ENCODE assay signal across 17 mouse cellular contexts in the genomic region with DNA sequence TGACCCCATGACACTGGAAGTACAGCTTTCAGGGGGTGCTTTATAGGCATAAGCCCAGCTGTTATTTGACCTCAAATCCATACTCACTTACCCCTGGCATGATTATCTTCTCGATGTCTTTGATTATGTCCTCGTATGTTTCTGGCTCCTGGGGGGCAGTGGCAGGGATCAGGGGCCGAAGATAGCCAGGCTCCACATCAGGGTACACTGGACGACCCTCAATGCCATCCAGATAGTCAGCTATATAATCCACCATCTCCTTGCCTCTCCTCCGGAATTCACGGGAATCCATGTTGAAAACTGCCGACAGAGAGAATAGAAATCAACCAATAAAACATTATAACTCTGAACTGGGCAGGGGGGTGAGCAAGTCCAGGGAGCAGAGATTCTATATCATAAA. TPM values are rescaled to one million over a fixed set of nuclear protein-coding genes. Genes with fewer than 3 reads are reported as not detected.
DNase-seq lines count a peak whose midpoint lies in the region; ATAC-seq and TF ChIP-seq lines count a peak whose summit lies in the region.
"Had no signal": no experiment of that assay in that cellular context is flagged by ENCODE, and none has a peak within 500 bp of the region (broad histone marks: within the 10 kb centered on the region; RNA-seq: fewer than 3 reads in every experiment).

No protein-coding gene starts in this region.

- peak; percentile 84 for DNase-seq in heart, adult 11 months
- DNase-seq in heart, postnatal 25 days (ENCODE audit: low spot score) = no peak
- no peak for DNase-seq in intestine, embryonic 14.5 days (ENCODE audit: low spot score)
- no peak for DNase-seq in limb, embryonic 14.5 days (ENCODE audit: low spot score)
- DNase-seq in neural tube, embryonic 10.5 days (ENCODE audit: extremely low spot score, low spot score) = no peak
- no peak for DNase-seq in layer of hippocampus, postnatal 25 days (ENCODE audit: extremely low spot score in 1 of 2, low spot score in 1 of 2)
- DNase-seq: adrenal gland, postnatal 14 days; cerebellum, postnatal 10 days; gastrocnemius, postnatal 14 days; spleen, adult 18-20 months had no signal

- H3K4me3 ChIP-seq in intestine, embryonic 14.5 days (ENCODE audit: low read depth, low read length) = no peak overlapping the region
- no peak overlapping the region for H3K4me3 ChIP-seq in intestine, postnatal 0 days (ENCODE audit: low read depth, low read length)
- no peak overlapping the region for H3K4me3 ChIP-seq in embryonic facial prominence, embryonic 12.5 days
- no peak overlapping the region for H3K4me3 ChIP-seq in limb, embryonic 14.5 days (replicated peaks; ENCODE audit: low read length)
- H3K4me3 ChIP-seq: liver, embryonic 15.5 days had no signal

- H3K36me3 ChIP-seq in intestine, embryonic 14.5 days (ENCODE audit: control insufficient read depth, insufficient read depth, low read length) = no peaks in the 10 kb centered on the region
- H3K36me3 ChIP-seq in intestine, postnatal 0 days (ENCODE audit: control insufficient read depth, insufficient read depth) = no peaks in the 10 kb centered on the region
- no peaks in the 10 kb centered on the region for H3K36me3 ChIP-seq in embryonic facial prominence, embryonic 12.5 days
- H3K36me3 ChIP-seq in limb, embryonic 14.5 days (ENCODE audit: control insufficient read depth, insufficient read depth, low read length) = no peaks in the 10 kb centered on the region
- H3K36me3 ChIP-seq: G1E; liver, embryonic 15.5 days had no signal

- peak overlapping the region; percentile 97 for H3K27ac ChIP-seq in intestine, embryonic 14.5 days (ENCODE audit: low read depth)
- H3K27ac ChIP-seq in intestine, postnatal 0 days (ENCODE audit: low read depth, low read length) = no peak overlapping the region
- peak overlapping the region; percentile 99 for H3K27ac ChIP-seq in embryonic facial prominence, embryonic 12.5 days
- H3K27ac ChIP-seq in limb, embryonic 14.5 days (replicated peaks; ENCODE audit: low read depth, low read length) = 0 out of 2 replicates have a peak overlapping the region, but pooled peaks have one; percentile 92
- H3K27ac ChIP-seq: hindbrain, embryonic 14.5 days; liver, embryonic 15.5 days had no signal

- intact Hi-C loops in heart, postnatal 25 days (cut with DNase I) = no loop called here

- no peak overlapping the region for H3K9ac ChIP-seq in intestine, embryonic 14.5 days (ENCODE audit: low read length)
- H3K9ac ChIP-seq in intestine, postnatal 0 days (ENCODE audit: low read depth, low read length) = no peak overlapping the region
- H3K9ac ChIP-seq in embryonic facial prominence, embryonic 12.5 days = no peak overlapping the region
- H3K9ac ChIP-seq in limb, embryonic 14.5 days (ENCODE audit: low read depth, low read length, severe bottlenecking) = no peak overlapping the region
- H3K9ac ChIP-seq: hindbrain, embryonic 14.5 days had no signal

- 66% methylated on average over 7 of the region's 7 CpGs for WGBS in intestine, embryonic 14.5 days
- WGBS in intestine, postnatal 0 days = 85% methylated on average over 7 of the region's 7 CpGs
- 60% methylated on average over 7 of the region's 7 CpGs for WGBS in embryonic facial prominence, embryonic 12.5 days
- WGBS in limb, embryonic 14.5 days = 69% methylated on average over 7 of the region's 7 CpGs

- no peaks in the 10 kb centered on the region for H3K27me3 ChIP-seq in intestine, embryonic 14.5 days (replicated peaks; ENCODE audit: control insufficient read depth, insufficient read depth, low read length)
- H3K27me3 ChIP-seq in intestine, postnatal 0 days (replicated peaks; ENCODE audit: control insufficient read depth, insufficient read depth, low read length) = no peaks in the 10 kb centered on the region
- no peaks in the 10 kb centered on the region for H3K27me3 ChIP-seq in embryonic facial prominence, embryonic 12.5 days
- no peaks in the 10 kb centered on the region for H3K27me3 ChIP-seq in limb, embryonic 14.5 days (ENCODE audit: control insufficient read depth, insufficient read depth, low read length)
- H3K27me3 ChIP-seq: liver, embryonic 15.5 days had no signal

- no peak for ATAC-seq in intestine, embryonic 14.5 days (replicated peaks; ENCODE audit: low FRiP score, low TSS enrichment, low read depth)
- no peak for ATAC-seq in intestine, postnatal 0 days
- ATAC-seq in embryonic facial prominence, embryonic 12.5 days (ENCODE audit: insufficient number of reproducible peaks, insufficient read depth, low FRiP score, low TSS enrichment) = no peak
- ATAC-seq in limb, embryonic 14.5 days (ENCODE audit: low FRiP score, low read depth) = no peak
- ATAC-seq: forebrain, embryonic 16.5 days had no signal

- no peaks in the 10 kb centered on the region for H3K9me3 ChIP-seq in intestine, embryonic 14.5 days (ENCODE audit: control insufficient read depth, low read length)
- H3K9me3 ChIP-seq in intestine, postnatal 0 days (ENCODE audit: control insufficient read depth) = no peaks in the 10 kb centered on the region
- no peaks in the 10 kb centered on the region for H3K9me3 ChIP-seq in embryonic facial prominence, embryonic 12.5 days
- no peaks in the 10 kb centered on the region for H3K9me3 ChIP-seq in limb, embryonic 14.5 days (ENCODE audit: control insufficient read depth, low read length)
- H3K9me3 ChIP-seq: G1E; liver, embryonic 15.5 days had no signal

- H3K4me2 ChIP-seq in intestine, embryonic 14.5 days (ENCODE audit: low read length) = no peak overlapping the region
- H3K4me2 ChIP-seq in intestine, postnatal 0 days (replicated peaks; ENCODE audit: low read depth) = no peak overlapping the region
- H3K4me2 ChIP-seq in embryonic facial prominence, embryonic 12.5 days (replicated peaks) = no peak overlapping the region
- H3K4me2 ChIP-seq in limb, embryonic 14.5 days (replicated peaks; ENCODE audit: low read depth, low read length, severe bottlenecking) = no peak overlapping the region
- H3K4me2 ChIP-seq: hindbrain, embryonic 14.5 days; liver, embryonic 15.5 days had no signal

- TF ChIP-seq POLR2A in limb, embryonic 14.5 days (IDR thresholded peaks at IDR 0.05; ENCODE audit: borderline replicate concordance, extremely low read depth, insufficient read depth, insufficient read length) = no peak

- no peak for TF ChIP-seq CTCF in intestine, postnatal 0 days (IDR thresholded peaks at IDR 0.05; ENCODE audit: low read depth)

- peaks cover 58% of the 10 kb centered on the region for H3K4me1 ChIP-seq in intestine, embryonic 14.5 days (replicated peaks; ENCODE audit: control insufficient read depth, insufficient read depth, low read length)
- peaks cover 12% of the 10 kb centered on the region for H3K4me1 ChIP-seq in intestine, postnatal 0 days (replicated peaks; ENCODE audit: control insufficient read depth, insufficient read depth, low read length)
- H3K4me1 ChIP-seq in embryonic facial prominence, embryonic 12.5 days = peaks cover 58% of the 10 kb centered on the region
- peaks cover 29% of the 10 kb centered on the region for H3K4me1 ChIP-seq in limb, embryonic 14.5 days (ENCODE audit: control insufficient read depth, insufficient read depth, low read length)

RNA-seq across cellular contexts. Expression of gene Ddc, which starts 17.6 kb away (rescaled TPM):
- 1 to 10 TPM; 2.5 TPM for total RNA-seq in heart, postnatal 25 days (2021)
- polyA plus RNA-seq in intestine, embryonic 14.5 days (2014; fragmentation: Nextera tagmentation; extraction: Ambion mirVana) = 34.8 and 37.3 TPM in 2 replicates
- polyA plus RNA-seq in intestine, postnatal 0 days (2015; fragmentation: Nextera tagmentation; extraction: Ambion mirVana) = 19.2 and 20.9 TPM in 2 replicates
- 10.8 and 13.5 TPM in 2 replicates for polyA plus RNA-seq in embryonic facial prominence, embryonic 12.5 days (2016; fragmentation: Nextera tagmentation; extraction: Ambion mirVana)
- polyA plus RNA-seq in limb, embryonic 14.5 days (2012; rRNA removed) = 10.9 and 12.6 TPM in 2 replicates
- 16.5 and 20.7 TPM in 2 replicates for polyA plus RNA-seq in limb, embryonic 14.5 days (2014; fragmentation: Nextera tagmentation; extraction: Ambion mirVana)
- total RNA-seq in layer of hippocampus, postnatal 25 days (2021) = 10 to 100 TPM; 11.8 to 12.2 TPM
- total RNA-seq: monocyte, adult 5-6 weeks had no signal
